13 mouse cellular contexts compared by ENCODE assay signal in genomic region chr9:41102613-41103012, GRCm38 (mm10). TPM values are rescaled to one million over a fixed set of nuclear protein-coding genes. Genes with fewer than 3 reads are reported as not detected.
DNase-seq lines count a peak whose midpoint lies in the region; TF ChIP-seq lines count a peak whose summit lies in the region.
"Had no signal": no experiment of that assay in that cellular context is flagged by ENCODE, and none has a peak within 500 bp of the region (broad histone marks: within the 10 kb centered on the region; RNA-seq: fewer than 3 reads in every experiment).

No protein-coding gene starts in this region.

- no peak for TF ChIP-seq CTCF in gastrocnemius, adult 2 months (IDR thresholded peaks at IDR 0.05)

- H3K4me3 ChIP-seq in gastrocnemius, adult 2 months: no peak overlapping the region
- H3K4me3 ChIP-seq: forebrain, embryonic 10.5 days; hindbrain, embryonic 13.5 days; midbrain, embryonic 15.5 days had no signal

- peak; percentile 30 for DNase-seq in gastrocnemius, adult 2 months
- no peak for DNase-seq in gastrocnemius, postnatal 10 days
- peak; percentile 64 for DNase-seq in right cerebral cortex, adult 18-20 months
- DNase-seq in right cerebral cortex, postnatal 14 days: no peak
- peak; percentile 44 for DNase-seq in kidney, postnatal 10 days
- peak; percentile 37 for DNase-seq in skeletal muscle tissue, adult 2 months (ENCODE audit: low read depth, low spot score)
- no peak for DNase-seq in testis, postnatal 14 days (ENCODE audit: low spot score)
- no peak for DNase-seq in c-Kit-positive CD71-positive TER-119-positive erythroid progenitor cells, embryonic 14.5 days (ENCODE audit: low spot score)
- DNase-seq: B cell, adult 2 months; thymus, adult 2 months had no signal

- intact Hi-C loops in gastrocnemius, adult 2 months (cut with DNase I): no loop called here

- H3K27ac ChIP-seq in gastrocnemius, adult 2 months: peak overlapping the region; percentile 68
- H3K27ac ChIP-seq: forebrain, embryonic 10.5 days; hindbrain, embryonic 13.5 days; midbrain, embryonic 15.5 days had no signal

RNA-seq across cellular contexts. Expression of gene Ubash3b, which starts 58.9 kb away (rescaled TPM):
- total RNA-seq in gastrocnemius, adult 2 months (2021): under 1 TPM; 0.33 to 0.45 TPM
- 1 to 10 TPM; 2.2 to 3.3 TPM for total RNA-seq in gastrocnemius, postnatal 10 days (2021)

Comparison
In these comparisons a context has a peak if more than half of its experiments do, and no peak if none do; other contexts are left out.
1. DNase-seq: peak in gastrocnemius, adult 2 months (single experiment), right cerebral cortex, adult 18-20 months (single experiment), kidney, postnatal 10 days (single experiment) and skeletal muscle tissue, adult 2 months (single experiment); none in gastrocnemius, postnatal 10 days (single experiment), right cerebral cortex, postnatal 14 days (single experiment), testis, postnatal 14 days (single experiment) and c-Kit-positive CD71-positive TER-119-positive erythroid progenitor cells, embryonic 14.5 days (single experiment).